Mouse (Mus musculus) neural tube, embryonic 13.5 days (tissue): ENCODE results near the gene Nt5c. TPM values are rescaled to one million over a fixed set of nuclear protein-coding genes. Genes with fewer than 3 reads are reported as not detected.
"Not testable (repeated sequence)": the region's sequence is repeated elsewhere in the genome, so short reads cannot be mapped to it uniquely, and the experiment has no call there.

Experiments used
- ATAC-seq: fragments of 200-750 bp; cut with Nextera tagmentation; 2 replicates; pipeline ENCODE4 v1.8.0; 2017; ENCODE audit warnings: low read depth, mild to moderate bottlenecking, moderate TSS enrichment, moderate library complexity
- H3K27ac ChIP-seq: fragments of 300-500 bp; sonication (generic); replicated peaks from 2 replicates; pipeline ENCODE4 v1.5.1; 2015; ENCODE audit warnings: moderate library complexity, mild to moderate bottlenecking, inconsistent platforms
- H3K27me3 ChIP-seq: fragments of 300-500 bp; sonication (generic); 2 replicates; pipeline ENCODE4 v1.6.1; 2015; ENCODE audit warnings: mild to moderate bottlenecking, inconsistent platforms
- H3K36me3 ChIP-seq: fragments of 300-500 bp; sonication (generic); 2 replicates; pipeline ENCODE4 v1.6.1; 2015; ENCODE audit warnings: mild to moderate bottlenecking, inconsistent platforms
- H3K4me1 ChIP-seq: fragments of 300-500 bp; sonication (generic); replicated peaks from 2 replicates; pipeline ENCODE4 v1.6.1; 2015; ENCODE audit warnings: inconsistent platforms
- H3K4me2 ChIP-seq: fragments of 300-500 bp; sonication (generic); 2 replicates; pipeline ENCODE4 v1.6.1; 2015; ENCODE audit warnings: inconsistent platforms, mild to moderate bottlenecking, moderate library complexity
- H3K4me3 ChIP-seq: fragments of 300-500 bp; sonication (generic); 2 replicates; pipeline ENCODE4 v1.5.1; 2015; ENCODE audit warnings: mild to moderate bottlenecking, inconsistent platforms
- H3K9ac ChIP-seq: fragments of 300-500 bp; sonication (generic); 2 replicates; pipeline ENCODE4 v1.6.1; 2015; ENCODE audit warnings: moderate library complexity, mild to moderate bottlenecking, inconsistent platforms
- H3K9me3 ChIP-seq: fragments of 300-500 bp; sonication (generic); 2 replicates; pipeline ENCODE4 v1.6.1; 2016; ENCODE audit warnings: inconsistent platforms
- WGBS: fragments of 180-500 bp; shearing (Covaris S2); methylation state at CpG from one replicate; pipeline ENCODE4 v1.1.7; 2015; 5-methylcytosine and 5-hydroxymethylcytosine counted together
- polyA plus RNA-seq: library from polyadenylated mRNA; unstranded; fragments of >200 nt; fragmentation: Nextera tagmentation; extraction: Ambion mirVana; gene quantifications from 2 replicates; pipeline ENCODE4 v1.2.1, GENCODE M21; 2015

Gene Nt5c
- polyA plus RNA-seq, 1 experiment from 2014 or later: 96.7 TPM

DNA sequence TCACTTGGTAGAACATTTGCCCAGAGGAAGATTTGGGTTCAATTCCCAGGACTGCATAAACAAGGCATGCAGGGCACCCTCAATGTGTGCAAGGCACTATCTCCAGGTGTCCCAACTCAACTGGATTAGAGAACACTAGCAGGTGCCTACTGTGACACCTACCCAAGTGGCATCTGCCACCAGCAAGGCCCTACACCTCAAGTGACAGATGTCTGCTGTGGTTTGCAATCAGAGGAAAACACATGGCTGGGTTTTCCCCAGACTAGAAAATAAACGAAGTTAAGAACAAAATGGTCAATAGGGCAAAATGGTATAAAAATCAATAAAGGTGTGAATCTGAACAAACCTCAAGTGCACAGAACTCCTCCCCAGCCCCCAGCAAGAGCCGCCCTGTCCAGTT lies 16.4 kb upstream of the Nt5c start:
- WGBS: 97% methylated on average over 2 of the region's 2 CpGs
- ATAC-seq: no peak
- Histone ChIP-seq H3K9me3 (no peaks in the 10 kb centered on the region), H3K4me1 (peaks cover 73% of the 10 kb centered on the region), H3K27me3 (no peaks in the 10 kb centered on the region), H3K4me3 (no peak overlapping the region), H3K9ac (no peak overlapping the region), H3K4me2 (no peak overlapping the region), H3K27ac (no peak overlapping the region), H3K36me3 (peaks cover 13% of the 10 kb centered on the region)

DNA sequence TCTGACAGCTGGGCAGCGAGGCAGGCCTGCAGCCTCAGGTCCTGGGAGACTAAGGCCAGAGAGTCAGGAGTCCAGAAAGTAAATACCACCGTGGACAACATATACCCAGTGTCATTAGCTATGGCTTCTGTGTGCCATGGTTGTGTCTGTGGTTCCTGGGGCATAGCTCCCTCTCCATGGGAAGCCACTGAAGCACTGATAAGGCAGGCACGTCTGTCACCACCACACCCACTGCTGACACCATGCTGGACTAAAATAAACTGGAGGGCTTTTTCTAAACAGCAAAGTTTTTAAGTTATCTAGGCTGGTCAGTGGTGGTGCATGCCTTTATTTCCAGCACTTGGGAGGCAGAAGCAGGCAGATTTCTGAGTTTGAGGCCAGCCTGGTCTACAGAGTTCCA lies 14.9 kb upstream of the Nt5c start:
- Histone ChIP-seq H3K4me3 (no peak overlapping the region), H3K9ac (no peak overlapping the region), H3K9me3 (no peaks in the 10 kb centered on the region), H3K27me3 (no peaks in the 10 kb centered on the region), H3K4me2 (no peak overlapping the region), H3K36me3 (peaks cover 28% of the 10 kb centered on the region), H3K4me1 (peaks cover 62% of the 10 kb centered on the region), H3K27ac (no peak overlapping the region)
- ATAC-seq: no peak
- WGBS: 83% methylated on average over 3 of the region's 3 CpGs

DNA sequence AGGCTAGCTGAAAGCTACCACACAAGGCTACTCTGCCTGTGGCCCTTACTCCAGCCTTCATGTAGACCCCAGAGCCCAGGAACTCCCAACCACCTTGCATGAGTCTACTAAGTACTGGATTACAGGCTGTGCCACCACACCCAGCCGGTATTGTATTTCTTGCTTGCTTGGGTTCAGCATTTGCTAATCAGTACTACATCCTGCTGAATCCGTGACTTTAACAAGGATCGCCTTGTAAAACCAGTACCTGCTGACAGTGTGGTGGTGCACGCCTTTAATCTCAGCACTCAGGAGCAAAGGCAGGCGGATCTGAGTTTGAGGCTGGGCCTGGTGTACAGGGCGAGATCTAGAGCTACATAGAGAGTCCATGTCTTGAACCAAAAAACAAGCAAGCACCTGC lies 11.0 kb upstream of the Nt5c start:
- no peak overlapping the region for H3K9ac ChIP-seq
- no peak for ATAC-seq
- no peaks in the 10 kb centered on the region for H3K9me3 ChIP-seq
- no peaks in the 10 kb centered on the region for H3K27me3 ChIP-seq
- WGBS: 97% methylated on average over 6 of the region's 6 CpGs
- peaks cover 66% of the 10 kb centered on the region for H3K36me3 ChIP-seq
- H3K4me3 ChIP-seq: no peak overlapping the region
- no peak overlapping the region for H3K27ac ChIP-seq
- no peak overlapping the region for H3K4me2 ChIP-seq
- peaks cover 26% of the 10 kb centered on the region for H3K4me1 ChIP-seq

DNA sequence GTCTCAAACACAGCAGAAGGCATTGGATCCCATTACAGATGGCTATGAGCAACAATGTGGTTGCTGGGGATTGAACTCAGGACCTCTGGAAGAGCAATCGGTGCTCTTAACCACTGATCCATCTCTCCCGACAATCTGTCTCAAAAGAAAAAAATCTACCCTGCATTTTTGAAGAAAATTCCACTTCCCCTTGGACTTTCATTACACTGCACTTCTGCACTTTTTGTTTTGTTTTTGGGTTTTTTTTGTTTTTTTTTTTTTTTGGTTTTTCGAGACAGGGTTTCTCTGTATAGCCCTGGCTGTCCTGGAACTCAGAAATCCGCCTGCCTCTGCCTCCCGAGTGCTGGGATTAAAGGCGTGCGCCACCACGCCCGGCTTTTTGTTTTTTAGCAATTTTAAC lies 4.9 kb upstream of the Nt5c start:
- not testable (repeated sequence) for H3K4me3 ChIP-seq, ATAC-seq, H3K4me2 ChIP-seq, H3K27ac ChIP-seq, H3K9ac ChIP-seq, H3K27me3 ChIP-seq, H3K9me3 ChIP-seq
- H3K4me1 ChIP-seq: peaks cover 10% of the 10 kb centered on the region
- H3K36me3 ChIP-seq: peaks cover 48% of the 10 kb centered on the region
- WGBS: 86% methylated on average over 9 of the region's 9 CpGs

DNA sequence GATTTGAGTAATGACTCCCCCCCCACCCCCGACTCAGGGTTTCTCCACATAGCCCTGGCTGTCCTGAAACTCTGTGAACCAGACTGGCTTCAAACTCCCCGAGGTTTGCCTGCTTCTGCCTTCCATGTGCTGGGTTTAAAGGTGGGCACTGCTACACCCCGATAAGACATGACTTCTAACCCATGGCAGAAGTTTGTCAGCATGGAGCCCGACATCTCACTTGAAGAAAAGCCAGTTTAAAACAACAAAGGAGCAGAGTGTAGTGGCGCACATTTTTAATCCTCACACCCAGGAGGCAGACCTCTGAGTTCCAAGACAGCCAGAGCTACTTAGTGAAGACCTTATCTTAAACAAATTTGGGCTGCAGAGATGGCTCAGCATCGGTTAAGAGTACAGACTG lies 725 bp upstream of the Nt5c start:
- peak overlapping the region; percentile 64 for H3K4me2 ChIP-seq
- H3K27ac ChIP-seq: peak overlapping the region; percentile 88
- no peaks in the 10 kb centered on the region for H3K27me3 ChIP-seq
- peaks cover 26% of the 10 kb centered on the region for H3K36me3 ChIP-seq
- ATAC-seq: no peak
- H3K9me3 ChIP-seq: no peaks in the 10 kb centered on the region
- peaks cover 22% of the 10 kb centered on the region for H3K4me1 ChIP-seq
- peak overlapping the region; percentile 81 for H3K9ac ChIP-seq
- peak overlapping the region; percentile 70 for H3K4me3 ChIP-seq
- 47% methylated on average over 6 of the region's 6 CpGs for WGBS

DNA sequence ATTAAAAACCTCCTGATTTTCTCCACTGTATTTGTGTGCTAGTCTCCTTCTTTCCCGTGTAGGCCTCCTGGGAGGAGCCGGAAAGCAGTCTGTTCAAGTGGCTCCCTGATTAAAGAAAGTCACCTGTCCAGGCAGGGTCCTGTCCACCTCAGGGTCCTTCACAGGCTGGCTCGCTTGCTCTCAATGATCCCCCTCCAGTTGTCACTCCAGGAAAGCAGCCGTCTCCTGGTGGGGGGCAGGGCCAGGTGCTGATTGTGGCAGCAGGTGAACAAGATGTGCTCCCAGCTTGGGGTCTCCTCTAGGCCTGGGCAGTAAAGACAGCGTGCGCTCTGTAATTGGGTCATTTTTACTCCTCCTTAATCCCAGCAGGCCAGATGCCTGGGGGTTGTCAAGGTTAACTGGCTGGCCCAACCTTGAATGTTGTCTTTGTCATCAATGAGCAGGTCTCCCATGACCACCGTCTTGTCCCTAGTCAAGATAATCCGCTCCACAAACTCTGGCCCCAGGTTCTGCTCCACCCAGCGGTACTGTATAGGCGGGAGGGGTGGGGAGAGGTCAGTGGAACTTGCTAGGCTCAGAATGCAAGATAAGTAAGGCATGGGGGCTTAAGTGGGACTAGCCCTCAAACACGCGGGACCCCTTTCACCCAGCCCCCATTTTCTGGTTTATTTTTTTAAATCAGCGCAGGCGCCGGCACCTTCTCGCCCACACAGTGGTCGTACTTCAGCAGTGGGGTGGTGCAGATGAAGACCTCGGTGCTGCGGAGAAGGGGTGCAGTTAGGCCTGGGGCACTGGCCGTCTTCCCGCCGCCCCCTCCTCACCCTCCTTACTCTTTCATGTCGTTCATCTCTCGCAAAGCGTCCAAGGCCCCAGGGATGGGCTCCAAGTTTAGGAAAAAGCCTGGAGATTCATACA lies 964 bp downstream of the Nt5c start:
- Histone ChIP-seq H3K4me3 (peak overlapping the region; percentile 70), H3K27ac (peak overlapping the region; percentile 88), H3K27me3 (no peaks in the 10 kb centered on the region), H3K36me3 (0 out of 2 replicates have a peak, but pooled peaks cover 18% of the 10 kb centered on the region), H3K9ac (peak overlapping the region; percentile 81), H3K4me1 (peaks cover 22% of the 10 kb centered on the region), H3K4me2 (peak overlapping the region; percentile 64), H3K9me3 (no peaks in the 10 kb centered on the region)
- peak; percentile 52 for ATAC-seq
- 30% methylated on average over 25 of the region's 25 CpGs for WGBS

DNA sequence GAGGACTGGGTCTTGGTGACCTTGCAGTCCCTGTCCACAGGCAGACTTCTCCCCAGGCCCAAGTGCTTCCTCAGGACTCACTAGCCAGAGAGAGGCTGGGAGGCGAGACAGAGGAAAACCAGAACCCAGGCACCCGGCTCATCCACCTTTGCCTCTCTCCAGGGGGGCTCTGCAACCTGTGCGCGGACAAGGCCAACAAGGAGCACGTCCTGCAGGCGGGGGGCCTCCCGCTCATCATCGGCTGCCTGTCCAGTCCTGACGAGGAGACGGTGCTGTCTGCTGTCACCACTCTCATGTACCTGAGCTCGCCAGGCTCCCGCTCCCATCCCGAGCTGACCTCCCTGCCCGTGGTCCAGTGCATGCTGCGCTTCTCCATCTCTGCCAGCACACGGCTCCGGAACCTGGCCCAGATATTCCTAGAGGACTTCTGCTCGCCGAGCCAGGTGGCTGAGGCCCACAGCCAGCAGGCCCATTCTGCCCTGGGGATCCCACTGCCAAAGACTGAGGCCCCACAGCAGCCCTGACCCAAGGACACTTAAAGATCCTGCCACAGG lies 3.0 kb downstream of the Nt5c start:
- no peak for ATAC-seq
- 88% methylated on average over 19 of the region's 19 CpGs for WGBS
- H3K4me2 ChIP-seq: no peak overlapping the region
- no peak overlapping the region for H3K27ac ChIP-seq
- H3K4me1 ChIP-seq: peaks cover 23% of the 10 kb centered on the region
- 0 out of 2 replicates have a peak overlapping the region, but pooled peaks have one; percentile 3 for H3K9ac ChIP-seq
- H3K9me3 ChIP-seq: no peaks in the 10 kb centered on the region
- 0 out of 2 replicates have a peak, but pooled peaks cover 24% of the 10 kb centered on the region for H3K36me3 ChIP-seq
- H3K4me3 ChIP-seq: no peak overlapping the region
- H3K27me3 ChIP-seq: no peaks in the 10 kb centered on the region

DNA sequence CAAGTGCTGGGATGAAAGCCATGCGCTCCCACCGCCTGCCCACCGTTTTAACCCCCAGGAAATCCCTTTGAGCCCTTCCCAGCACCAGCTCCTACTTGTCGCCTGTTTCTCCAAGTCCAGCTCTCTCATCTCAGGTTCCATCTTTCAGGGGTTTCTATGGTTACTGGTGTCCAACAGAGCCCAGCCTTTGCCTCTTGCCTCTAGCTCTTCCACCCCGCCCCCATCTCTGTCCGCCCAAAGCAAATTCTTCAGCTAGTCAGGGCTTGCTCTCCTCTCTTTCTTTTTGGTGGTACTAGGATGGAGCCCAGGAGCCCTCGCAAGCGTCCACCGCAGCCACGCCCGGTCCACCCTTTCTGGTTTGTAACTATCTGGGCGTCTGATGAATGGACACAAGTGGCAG lies 6.5 kb downstream of the Nt5c start:
- WGBS: 52% methylated on average over 12 of the region's 12 CpGs
- no peak overlapping the region for H3K4me3 ChIP-seq
- H3K27me3 ChIP-seq: no peaks in the 10 kb centered on the region
- peaks cover 30% of the 10 kb centered on the region; the same call in 1 of the 2 replicates for H3K36me3 ChIP-seq
- ATAC-seq: no peak
- 0 out of 2 replicates have a peak overlapping the region, but pooled peaks have one; percentile 5 for H3K9ac ChIP-seq
- H3K4me1 ChIP-seq: peaks cover 7% of the 10 kb centered on the region; the same call in 1 of the 2 replicates
- no peaks in the 10 kb centered on the region for H3K9me3 ChIP-seq
- H3K27ac ChIP-seq: no peak overlapping the region
- H3K4me2 ChIP-seq: no peak overlapping the region

DNA sequence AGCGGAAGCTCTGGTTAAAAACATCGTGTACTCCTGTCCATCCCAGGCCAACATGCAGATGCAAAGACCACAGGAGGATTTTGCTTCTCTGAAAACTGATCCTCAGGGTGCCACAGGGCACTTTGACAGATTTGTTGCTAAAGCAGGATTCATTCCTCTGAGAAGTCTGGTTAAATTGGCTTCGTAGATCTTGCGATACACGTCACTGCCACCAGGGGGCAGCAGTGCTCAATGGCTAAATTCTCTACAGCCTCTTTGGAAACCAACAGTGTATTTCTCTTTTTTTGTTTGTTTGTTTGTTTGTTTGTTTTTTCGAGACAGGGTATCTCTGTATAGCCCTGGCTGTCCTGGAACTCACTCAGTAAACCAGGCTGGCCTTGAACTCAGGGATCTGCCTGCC lies 7.9 kb downstream of the Nt5c start:
- Histone ChIP-seq H3K4me1 (0 out of 2 replicates have a peak, but pooled peaks cover 5% of the 10 kb centered on the region), H3K27me3 (no peaks in the 10 kb centered on the region), H3K9ac (no peak overlapping the region), H3K36me3 (peaks cover 22% of the 10 kb centered on the region; the same call in 1 of the 2 replicates), H3K27ac (no peak overlapping the region; the same call in 1 of the 2 replicates), H3K4me2 (no peak overlapping the region), H3K9me3 (no peaks in the 10 kb centered on the region), H3K4me3 (no peak overlapping the region)
- ATAC-seq: no peak
- 17% methylated on average over 6 of the region's 6 CpGs for WGBS

DNA sequence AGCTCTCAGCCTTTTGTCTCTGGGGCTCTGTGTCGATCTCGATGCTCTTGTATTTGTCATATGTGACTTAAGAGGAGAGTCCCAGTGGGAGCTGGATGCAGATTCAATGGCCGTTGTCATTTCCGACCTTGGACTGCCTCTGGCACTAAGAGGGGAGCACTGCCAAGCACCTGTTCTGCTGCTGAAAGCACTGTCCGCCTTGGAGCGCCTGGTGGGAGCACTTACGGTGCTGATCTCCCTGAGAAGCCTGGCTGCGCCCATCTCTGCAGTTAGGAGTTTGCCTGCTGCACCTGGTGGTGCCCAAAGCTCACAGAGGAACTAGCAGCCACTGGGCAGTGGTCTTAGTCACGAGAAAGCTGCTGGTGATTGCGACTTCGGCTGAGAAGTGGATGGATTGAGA lies 8.4 kb downstream of the Nt5c start:
- ATAC-seq: no peak
- Histone ChIP-seq H3K9ac (no peak overlapping the region), H3K4me2 (no peak overlapping the region), H3K27ac (no peak overlapping the region; the same call in 1 of the 2 replicates), H3K4me3 (no peak overlapping the region), H3K4me1 (0 out of 2 replicates have a peak, but pooled peaks cover 5% of the 10 kb centered on the region), H3K27me3 (no peaks in the 10 kb centered on the region), H3K9me3 (no peaks in the 10 kb centered on the region), H3K36me3 (peaks cover 18% of the 10 kb centered on the region; the same call in 1 of the 2 replicates)
- WGBS: 69% methylated on average over 11 of the region's 11 CpGs

DNA sequence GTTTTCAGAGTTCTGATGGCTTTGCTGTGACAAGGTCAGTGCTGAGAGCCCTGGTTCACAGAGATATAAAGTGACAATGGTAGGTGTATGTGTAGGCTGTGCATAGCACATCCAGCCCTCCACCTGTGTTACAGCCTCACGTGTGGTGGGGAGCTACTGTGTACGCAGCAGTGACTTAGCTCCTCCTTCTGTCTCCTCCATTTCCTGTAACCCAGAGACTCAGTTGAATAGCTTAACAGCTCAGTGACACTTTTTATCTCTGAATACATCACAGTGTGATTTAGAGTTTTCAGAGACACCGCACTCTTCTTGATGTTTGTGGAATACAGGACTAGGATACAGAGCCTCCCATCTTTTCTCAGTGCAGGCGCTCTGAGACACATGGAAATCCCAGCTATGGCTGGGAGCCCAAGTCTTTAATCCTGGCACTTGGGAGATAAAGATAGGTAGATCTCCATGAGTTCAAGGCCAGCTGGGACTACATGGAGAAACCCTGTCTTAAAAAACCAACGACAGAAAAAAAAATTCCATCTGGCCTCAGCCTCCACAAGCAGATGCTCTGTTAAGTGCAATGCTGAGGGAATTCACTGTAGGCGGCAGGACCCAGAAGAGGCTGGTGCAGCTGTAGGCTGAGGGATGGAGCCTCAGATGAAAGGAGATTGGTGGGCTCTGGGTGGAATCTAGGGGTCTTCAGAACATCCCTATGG lies 10.0 kb downstream of the Nt5c start:
- Histone ChIP-seq H3K4me3 (no peak overlapping the region), H3K4me1 (peaks cover 14% of the 10 kb centered on the region), H3K4me2 (no peak overlapping the region), H3K36me3 (peaks cover 18% of the 10 kb centered on the region; the same call in 1 of the 2 replicates), H3K9ac (no peak overlapping the region), H3K9me3 (no peaks in the 10 kb centered on the region), H3K27ac (no peak overlapping the region), H3K27me3 (no peaks in the 10 kb centered on the region)
- no peak for ATAC-seq
- WGBS: 76% methylated on average over 6 of the region's 6 CpGs
